ENCODE assay signal across 11 mouse cellular contexts in the genomic region with DNA sequence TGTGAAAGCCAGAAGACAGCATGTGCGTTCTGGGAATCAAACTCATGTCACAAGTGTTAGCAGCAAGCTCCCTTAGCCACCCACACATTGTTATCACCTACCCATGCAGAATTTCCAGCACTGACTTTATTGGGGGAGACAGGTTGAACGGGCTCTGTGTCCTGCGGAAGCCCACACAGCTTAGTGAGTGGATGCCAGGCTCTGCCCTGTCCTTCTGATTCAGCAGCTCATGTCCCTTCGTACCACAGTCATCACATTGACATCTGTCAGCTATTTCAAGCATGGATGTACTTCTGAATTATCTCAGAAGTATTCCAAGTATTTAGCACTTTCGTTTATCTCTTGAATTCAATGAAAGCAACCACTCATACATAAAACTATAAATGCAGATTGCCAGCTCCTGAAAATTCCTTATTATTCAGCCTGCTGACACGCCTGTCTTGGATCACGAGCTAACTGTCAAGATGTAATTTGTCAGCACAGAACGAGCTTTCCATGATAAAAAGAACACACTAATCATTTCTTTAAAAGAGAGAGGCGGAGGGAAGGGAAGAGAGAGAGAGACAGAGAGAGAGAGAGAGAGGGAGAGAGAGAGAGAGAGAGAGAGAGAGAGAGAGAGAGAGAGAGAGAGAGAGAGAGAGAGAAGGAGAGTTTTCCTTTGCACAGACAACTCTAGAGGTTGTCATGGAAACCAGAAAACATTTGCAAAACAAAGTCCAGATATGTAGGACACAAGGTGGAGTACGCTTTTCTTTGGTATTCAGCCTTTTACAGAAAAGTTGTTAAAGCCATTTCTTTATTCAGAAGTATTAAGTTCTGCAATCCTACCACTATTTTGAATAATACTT.
DNase-seq lines count a peak whose midpoint lies in the region; ATAC-seq and TF ChIP-seq lines count a peak whose summit lies in the region.
"Had no signal": no experiment of that assay in that cellular context is flagged by ENCODE, and none has a peak within 500 bp of the region (broad histone marks: within the 10 kb centered on the region; RNA-seq: fewer than 3 reads in every experiment).

No protein-coding gene starts in this region.

- no peak for ATAC-seq in embryonic facial prominence, embryonic 11.5 days (replicated peaks; ENCODE audit: insufficient number of reproducible peaks, low FRiP score, low TSS enrichment, low read depth)

- H3K4me2 ChIP-seq in embryonic facial prominence, embryonic 11.5 days (ENCODE audit: low read depth, low read length), result no peak overlapping the region

- no peaks in the 10 kb centered on the region for H3K36me3 ChIP-seq in embryonic facial prominence, embryonic 11.5 days (replicated peaks; ENCODE audit: control insufficient read depth, insufficient read depth, low read depth, low read length)
- 0 out of 2 replicates have a peak, but pooled peaks cover 5% of the 10 kb centered on the region for H3K36me3 ChIP-seq in embryonic facial prominence, embryonic 10.5 days (replicated peaks)

- no peaks in the 10 kb centered on the region for H3K4me1 ChIP-seq in embryonic facial prominence, embryonic 11.5 days (ENCODE audit: control insufficient read depth, insufficient read depth, low read length)
- H3K4me1 ChIP-seq in embryonic facial prominence, embryonic 10.5 days, result no peaks in the 10 kb centered on the region

- DNase-seq in embryonic facial prominence, embryonic 11.5 days (ENCODE audit: low spot score), result peak; percentile 54
- no peak for DNase-seq in embryonic facial prominence, embryonic 10.5 days (ENCODE audit: low spot score)
- no peak for DNase-seq in layer of hippocampus, adult 2 months (ENCODE audit: low spot score in 2 of 2)
- DNase-seq in layer of hippocampus, postnatal 10 days (ENCODE audit: low spot score in 2 of 2), result no peak
- DNase-seq in brain, embryonic 18.5 days (ENCODE audit: low read depth, low spot score), result peak; percentile 43
- DNase-seq in lung, postnatal 36 days, result peak; percentile 7
- no peak for DNase-seq in right cerebral cortex, postnatal 10 days (ENCODE audit: low spot score in 2 of 2)
- DNase-seq in left cerebral cortex, postnatal 10 days (ENCODE audit: extremely low spot score in 1 of 2, low spot score in 2 of 2), result no peak
- DNase-seq: B cell, adult 2 months; cerebellum, adult 11 months; right cerebral cortex, adult 18-20 months had no signal

- TF ChIP-seq CTCF in layer of hippocampus, adult 2 months (conservative IDR thresholded peaks at IDR 0.05), result no peak

- H3K27me3 ChIP-seq in embryonic facial prominence, embryonic 11.5 days (ENCODE audit: control insufficient read depth, insufficient read depth, low read length), result no peaks in the 10 kb centered on the region
- H3K27me3 ChIP-seq in embryonic facial prominence, embryonic 10.5 days (replicated peaks; ENCODE audit: low read depth, poor library complexity, severe bottlenecking), result no peaks in the 10 kb centered on the region

- intact Hi-C loops in left cerebral cortex, postnatal 10 days (cut with DNase I), result no loop called here

- H3K4me3 ChIP-seq in embryonic facial prominence, embryonic 11.5 days (ENCODE audit: low read depth, low read length), result no peak overlapping the region
- no peak overlapping the region for H3K4me3 ChIP-seq in embryonic facial prominence, embryonic 10.5 days
- H3K4me3 ChIP-seq in layer of hippocampus, adult 2 months, result no peak overlapping the region

- no peaks in the 10 kb centered on the region for H3K9me3 ChIP-seq in embryonic facial prominence, embryonic 11.5 days (replicated peaks; ENCODE audit: control insufficient read depth, low read length)
- no peaks in the 10 kb centered on the region for H3K9me3 ChIP-seq in embryonic facial prominence, embryonic 10.5 days

- 69% methylated on average over 10 of the region's 10 CpGs for WGBS in embryonic facial prominence, embryonic 11.5 days
- 78% methylated on average over 10 of the region's 10 CpGs for WGBS in embryonic facial prominence, embryonic 10.5 days

- H3K27ac ChIP-seq in embryonic facial prominence, embryonic 11.5 days (replicated peaks; ENCODE audit: low read depth, low read length), result no peak overlapping the region
- H3K27ac ChIP-seq in embryonic facial prominence, embryonic 10.5 days (replicated peaks), result no peak overlapping the region
- peak overlapping the region; percentile 11; the same call in 1 of the 2 replicates for H3K27ac ChIP-seq in layer of hippocampus, adult 2 months

- no peak overlapping the region for H3K9ac ChIP-seq in embryonic facial prominence, embryonic 11.5 days (replicated peaks; ENCODE audit: low read length)

Comparison
In these comparisons a context has a peak if more than half of its experiments do, and no peak if none do; other contexts are left out.
1. DNase-seq: peak in embryonic facial prominence, embryonic 11.5 days (single experiment), brain, embryonic 18.5 days (single experiment) and lung, postnatal 36 days (single experiment); none in embryonic facial prominence, embryonic 10.5 days (single experiment), layer of hippocampus, adult 2 months (0 of 2), layer of hippocampus, postnatal 10 days (0 of 2), right cerebral cortex, postnatal 10 days (0 of 2) and left cerebral cortex, postnatal 10 days (0 of 2).